Mouse (Mus musculus): ENCODE measurements at regions not wholly inside any gene's neighbourhood (a gene's known extent, or its start where the extent isn't known, plus 50 kb on each side); places are given as distances from the start of the nearest gene placed in this dataset.

GRCm38 (mm10) chr12:25771856-25772255 is 643.2 kb downstream of the Rnf144a start:
- no peak for DNase-seq

GRCm38 (mm10) chr12:25768644-25769043 is 646.4 kb downstream of the Rnf144a start:
- DNase-seq = peak; percentile 56 to 70

- DNase-seq = no peak
Observed at GRCm38 (mm10) chr12:25763061-25763460, 652.0 kb downstream of the Rnf144a start.

GRCm38 (mm10) chr12:25757014-25757413 is 658.0 kb downstream of the Rnf144a start:
- DNase-seq = no peak

- DNase-seq = no peak
Observed at GRCm38 (mm10) chr12:25733801-25734200, 636.9 kb upstream of the Id2 start.

- no peak for DNase-seq
Observed at GRCm38 (mm10) chr12:25725774-25726173, 628.8 kb upstream of the Id2 start.

GRCm38 (mm10) chr12:25711186-25711585 is 614.2 kb upstream of the Id2 start:
- DNase-seq = no peak

- DNase-seq = no peak
Observed at GRCm38 (mm10) chr12:25703023-25703400, 606.1 kb upstream of the Id2 start.

GRCm38 (mm10) chr12:25702176-25703022 is 605.5 kb upstream of the Id2 start:
- DNase-seq = peak in 1 of 2 experiments; percentile 7

GRCm38 (mm10) chr12:25687063-25687462 is 590.1 kb upstream of the Id2 start:
- DNase-seq = no peak

GRCm38 (mm10) chr12:25676631-25677030 is 579.7 kb upstream of the Id2 start:
- no peak for DNase-seq

GRCm38 (mm10) chr12:25668336-25668735 is 571.4 kb upstream of the Id2 start:
- peak; percentile 9 to 12 for DNase-seq

GRCm38 (mm10) chr12:25654456-25654855 is 557.5 kb upstream of the Id2 start:
- no peak for DNase-seq

- DNase-seq = no peak
Observed at GRCm38 (mm10) chr12:25650237-25650636, 553.3 kb upstream of the Id2 start.

GRCm38 (mm10) chr12:25628081-25628480 is 531.1 kb upstream of the Id2 start:
- no peak for DNase-seq

- DNase-seq = no peak
Observed at GRCm38 (mm10) chr12:25625858-25626257, 528.9 kb upstream of the Id2 start.

GRCm38 (mm10) chr12:25623449-25623848 is 526.5 kb upstream of the Id2 start:
- DNase-seq = no peak

- no peak for DNase-seq
Observed at GRCm38 (mm10) chr12:25621142-25621541, 524.2 kb upstream of the Id2 start.

- no peak for DNase-seq
Observed at GRCm38 (mm10) chr12:25617521-25617920, 520.6 kb upstream of the Id2 start.

GRCm38 (mm10) chr12:25615377-25615776 is 518.4 kb upstream of the Id2 start:
- DNase-seq = no peak

GRCm38 (mm10) chr12:25613473-25613872 is 516.5 kb upstream of the Id2 start:
- DNase-seq = no peak

GRCm38 (mm10) chr12:25609045-25609444 is 512.1 kb upstream of the Id2 start:
- DNase-seq = peak; percentile 61 to 66

- DNase-seq = peak; percentile 13 to 46
Observed at GRCm38 (mm10) chr12:25605396-25605795, 508.5 kb upstream of the Id2 start.

- DNase-seq = no peak
Observed at GRCm38 (mm10) chr12:25590262-25590661, 493.3 kb upstream of the Id2 start.

- no peak for DNase-seq
Observed at GRCm38 (mm10) chr12:25585746-25586145, 488.8 kb upstream of the Id2 start.
